Mouse (Mus musculus) T-cell, adult 2 months (primary cell): ENCODE data around the gene Gm10643.

ENCODE experiments used
- DNase-seq: peaks from one replicate; pipeline ENCODE4 v3.0.0; 2022; ENCODE audit warnings: low spot score

Gm10643 gene

GRCm38 (mm10) chr8:84039050-84039449, 25.9 kb downstream of the Gm10643 start:
- peak; percentile 74 for DNase-seq

- no peak for DNase-seq
Measured at GRCm38 (mm10) chr8:84038015-84038414, 26.9 kb downstream of the Gm10643 start.

GRCm38 (mm10) chr8:84032777-84033176, 32.2 kb downstream of the Gm10643 start:
- no peak for DNase-seq

GRCm38 (mm10) chr8:84029272-84029671, 35.7 kb downstream of the Gm10643 start:
- DNase-seq, result no peak

GRCm38 (mm10) chr8:84027449-84027848, 37.5 kb downstream of the Gm10643 start:
- no peak for DNase-seq

GRCm38 (mm10) chr8:84025863-84026262, 39.1 kb downstream of the Gm10643 start:
- peak; percentile 41 for DNase-seq

- DNase-seq, result peak; percentile 63
Measured at GRCm38 (mm10) chr8:84024171-84024570, 40.8 kb downstream of the Gm10643 start.

- DNase-seq, result no peak
Measured at GRCm38 (mm10) chr8:84023631-84024030, 41.3 kb downstream of the Gm10643 start.

GRCm38 (mm10) chr8:84023085-84023484, 41.9 kb downstream of the Gm10643 start:
- no peak for DNase-seq

GRCm38 (mm10) chr8:84021569-84021968, 43.4 kb downstream of the Gm10643 start:
- no peak for DNase-seq

- no peak for DNase-seq
Measured at GRCm38 (mm10) chr8:84021096-84021495, 43.8 kb downstream of the Gm10643 start, which contains the start of gene Palm3. Gene Palm3 (plus strand): TSS chr8:84021471.

- DNase-seq, result no peak
Measured at GRCm38 (mm10) chr8:84019738-84020137, 45.2 kb downstream of the Gm10643 start.

- no peak for DNase-seq
Measured at GRCm38 (mm10) chr8:84015833-84016232, 49.1 kb downstream of the Gm10643 start.
